Mouse (Mus musculus) gastrocnemius, adult 8-10 months (tissue): ENCODE measurements at regions not wholly inside any gene's neighbourhood (a gene's known extent, or its start where the extent isn't known, plus 50 kb on each side); places are given as distances from the start of the nearest gene placed in this dataset.
"Not testable (repeated sequence)": the region's sequence is repeated elsewhere in the genome, so short reads cannot be mapped to it uniquely, and the experiment has no call there.

Experiments used
- DNase-seq, 2 experiments: peaks; one replicate each; pipeline ENCODE4 v3.0.0; 2022; ENCODE audit warnings: low spot score in 2 of 2

DNA sequence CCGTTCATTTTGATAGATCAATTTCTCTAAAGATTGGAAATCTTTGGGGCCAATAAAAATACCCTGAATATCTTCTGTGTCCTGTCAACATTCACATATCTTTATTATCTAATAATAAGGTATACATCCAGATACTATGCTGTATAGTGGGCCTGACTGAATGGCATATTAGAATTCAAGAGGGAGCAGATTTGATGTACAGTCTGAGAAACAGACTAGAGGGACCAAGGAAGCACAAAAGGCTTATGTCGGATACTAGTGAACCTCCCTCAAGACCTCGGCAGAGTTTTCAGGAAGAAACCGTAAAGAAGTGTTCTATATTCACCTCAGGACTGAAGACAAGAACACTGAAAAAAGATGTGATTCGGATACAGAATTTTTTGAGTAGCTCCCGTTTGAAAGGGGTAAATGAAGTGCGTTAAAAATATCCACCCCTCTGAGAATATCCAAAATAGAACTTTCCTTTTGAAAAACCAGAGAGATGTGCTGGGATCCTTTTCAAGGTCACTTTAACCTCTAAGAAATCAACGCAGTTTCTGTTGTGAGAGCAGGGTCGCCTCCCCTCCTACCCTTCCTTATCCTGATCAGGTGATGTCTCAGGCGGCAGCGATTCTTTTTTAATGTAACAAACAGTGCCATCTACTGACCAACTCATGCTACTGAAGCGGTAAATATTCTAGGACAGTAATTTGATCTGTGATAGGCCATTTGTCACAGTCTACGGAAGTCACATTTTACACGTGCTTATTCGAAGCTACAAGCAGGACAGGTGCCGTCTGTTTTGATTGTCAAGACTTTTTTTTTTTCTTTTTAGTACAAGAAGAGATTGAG is 485.1 kb upstream of the Hsf2 start:
- DNase-seq: peak in 1 of 2 experiments; percentile 3

DNA sequence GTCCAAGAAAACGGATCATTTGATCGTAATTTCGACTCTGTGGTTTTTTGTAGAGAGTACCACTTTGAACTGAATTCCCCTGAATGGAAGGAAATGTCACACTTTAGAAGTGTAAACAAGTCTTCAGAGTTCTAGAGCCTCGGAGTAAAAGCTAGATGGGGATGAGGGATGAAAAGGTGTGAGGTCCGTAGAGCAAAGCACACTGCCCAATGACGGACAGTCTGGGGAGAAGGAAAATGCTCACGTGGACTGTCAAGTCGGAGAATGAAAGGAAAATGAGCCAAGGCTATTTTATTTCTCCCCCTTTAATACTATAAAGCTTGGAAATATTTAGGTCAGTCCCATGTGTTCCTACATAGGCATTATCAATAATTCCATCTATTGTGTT is 484.5 kb upstream of the Hsf2 start:
- no peak for DNase-seq

DNA sequence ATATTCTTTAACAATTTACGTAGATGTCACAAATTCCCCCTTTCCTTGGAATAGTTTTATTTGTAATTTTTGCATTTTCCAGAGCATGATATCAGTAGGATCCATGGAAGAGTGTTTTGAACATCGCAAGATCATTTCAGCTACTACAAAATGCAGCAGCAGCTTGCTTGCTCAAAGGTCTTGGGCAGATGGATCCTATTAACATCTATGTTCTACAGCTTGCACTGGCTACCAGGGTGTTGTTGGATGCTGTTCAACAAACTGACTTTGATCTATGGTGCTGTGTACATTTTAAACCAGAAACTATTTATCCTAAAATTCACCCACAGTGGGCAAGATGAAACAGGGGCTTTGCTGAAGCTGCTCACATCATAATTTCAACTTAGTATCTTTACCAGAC is 448.5 kb upstream of the Hsf2 start:
- DNase-seq: no peak

DNA sequence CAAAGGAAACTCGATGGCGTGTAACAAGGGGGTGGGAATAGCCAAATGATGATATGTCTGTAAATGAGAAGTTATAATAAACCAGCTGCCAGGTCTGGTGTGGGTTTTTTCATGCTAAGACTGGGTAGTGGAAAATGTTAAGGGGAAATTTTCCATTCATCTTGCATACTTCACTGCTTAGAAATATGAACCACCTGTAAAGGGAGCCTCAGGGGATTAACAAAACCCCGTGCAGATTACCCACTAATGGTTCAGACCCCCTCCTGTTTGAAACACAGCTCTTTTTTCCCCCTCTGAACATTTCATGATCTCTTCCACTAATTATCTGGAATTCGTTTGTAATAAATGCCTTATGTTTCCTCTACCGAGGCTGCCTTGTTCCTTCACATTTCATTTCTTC is 446.0 kb upstream of the Hsf2 start:
- DNase-seq: no peak

DNA sequence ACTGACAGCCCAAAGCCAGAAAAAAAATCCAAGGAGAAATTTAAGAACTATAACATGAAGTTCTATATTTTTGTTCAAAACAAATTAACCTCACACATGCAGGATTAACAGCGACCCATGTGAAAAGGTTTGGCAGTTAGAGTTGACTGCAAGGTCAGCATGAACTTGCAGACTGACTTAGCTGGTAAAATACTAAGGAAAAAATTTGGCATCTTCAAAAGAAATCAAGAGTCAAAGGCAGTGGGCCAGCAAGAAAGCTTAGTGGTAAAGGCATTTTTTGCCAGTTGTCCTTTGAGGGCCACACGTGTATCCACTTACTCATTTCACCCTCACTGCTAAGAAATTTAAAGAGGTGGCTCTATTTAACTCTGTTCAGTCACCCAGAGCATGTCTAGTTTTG is 440.2 kb upstream of the Hsf2 start:
- DNase-seq: no peak

DNA sequence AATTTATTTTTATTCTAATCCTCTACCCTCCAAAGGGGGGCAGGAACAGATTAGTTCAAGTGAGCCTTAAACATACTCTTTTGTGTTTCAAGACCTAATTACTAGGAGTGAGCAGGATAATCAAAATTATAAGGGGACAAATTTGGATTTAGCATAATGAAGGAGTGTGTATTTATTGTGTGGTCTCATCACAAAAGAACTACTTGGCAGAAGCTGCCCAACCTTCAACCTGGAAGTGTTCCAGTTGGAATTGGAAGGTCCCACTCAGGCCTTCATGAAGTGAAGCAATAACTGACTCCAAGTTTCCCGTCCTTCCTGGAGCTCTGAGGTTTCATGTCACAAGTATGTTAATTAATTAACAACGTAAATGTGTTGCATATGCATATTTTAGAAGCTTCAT is 439.3 kb upstream of the Hsf2 start:
- DNase-seq: no peak

DNA sequence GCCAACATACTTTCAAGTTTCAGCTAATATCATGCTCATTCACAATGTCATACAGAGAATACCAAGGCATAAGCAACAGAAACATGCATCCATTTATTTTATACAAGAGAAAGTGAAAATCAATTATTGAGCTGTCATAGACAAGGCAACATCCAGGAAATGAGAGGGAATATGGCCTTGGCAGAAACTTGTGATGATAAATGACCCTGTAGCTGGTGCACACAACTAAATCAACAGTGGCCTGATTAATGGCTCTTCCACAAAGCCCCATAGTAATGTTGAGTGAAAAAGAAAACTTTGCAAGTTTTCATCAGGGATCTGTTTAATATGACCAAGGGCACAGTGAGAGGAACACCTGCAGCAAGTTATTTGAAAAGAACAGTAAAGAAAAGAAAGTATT is 438.5 kb upstream of the Hsf2 start:
- DNase-seq: no peak

DNA sequence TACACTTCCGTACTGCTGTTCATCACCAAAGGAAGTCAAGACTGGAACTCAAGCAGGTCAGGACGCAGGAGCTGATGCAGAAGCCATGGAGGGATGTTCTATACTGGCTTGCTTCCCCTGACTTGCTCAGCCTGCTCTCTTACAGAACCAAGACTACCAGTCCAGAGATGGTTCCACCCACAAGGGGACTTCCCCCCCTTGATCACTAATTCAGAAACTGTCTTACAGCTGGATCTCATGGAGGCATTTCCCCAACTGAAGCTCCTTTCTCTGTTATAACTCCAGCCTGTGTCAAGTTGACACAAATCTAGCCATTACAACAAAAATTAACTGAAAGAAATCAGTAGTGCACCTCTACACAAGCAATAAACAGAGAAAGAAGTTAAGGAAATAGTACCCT is 432.8 kb upstream of the Hsf2 start:
- DNase-seq: not testable (repeated sequence)

DNA sequence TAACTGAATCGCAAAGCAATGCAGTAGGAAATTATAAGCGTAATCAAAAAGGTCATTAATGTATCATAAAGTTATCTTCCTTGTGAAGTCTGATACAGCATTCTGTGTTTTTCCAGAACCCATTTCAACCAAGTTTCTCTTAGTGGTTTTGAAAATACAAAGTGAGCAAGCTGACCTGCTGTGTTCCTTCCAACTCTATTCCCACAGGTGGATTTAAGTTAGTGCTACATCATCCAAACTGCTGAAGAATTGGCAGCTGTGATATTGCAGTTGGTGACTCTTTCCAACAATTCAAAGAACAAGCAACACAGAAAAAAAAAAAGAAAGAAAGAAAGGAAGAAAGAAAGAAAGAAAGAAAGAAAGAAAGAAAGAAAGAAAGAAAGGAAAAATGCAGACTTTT is 396.1 kb upstream of the Hsf2 start:
- DNase-seq: no peak

DNA sequence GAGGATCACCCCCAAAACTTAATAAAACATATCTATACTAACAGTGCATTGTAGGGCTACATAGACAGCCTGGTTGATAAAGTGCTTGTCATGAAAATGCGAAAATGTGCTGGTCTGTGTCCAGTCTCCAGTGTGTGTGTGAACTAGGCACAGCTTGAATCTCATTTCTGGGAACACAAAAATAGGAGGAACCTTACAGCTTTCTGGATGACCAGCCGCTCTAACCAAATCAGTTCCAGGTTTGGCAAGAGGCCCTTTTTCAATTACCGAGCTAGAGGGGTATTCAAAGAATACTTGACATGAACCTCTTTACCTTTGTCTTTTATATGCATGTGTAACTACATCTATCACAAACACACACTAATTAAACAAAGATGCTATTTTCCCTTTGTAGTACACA is 390.3 kb upstream of the Hsf2 start:
- DNase-seq: no peak

DNA sequence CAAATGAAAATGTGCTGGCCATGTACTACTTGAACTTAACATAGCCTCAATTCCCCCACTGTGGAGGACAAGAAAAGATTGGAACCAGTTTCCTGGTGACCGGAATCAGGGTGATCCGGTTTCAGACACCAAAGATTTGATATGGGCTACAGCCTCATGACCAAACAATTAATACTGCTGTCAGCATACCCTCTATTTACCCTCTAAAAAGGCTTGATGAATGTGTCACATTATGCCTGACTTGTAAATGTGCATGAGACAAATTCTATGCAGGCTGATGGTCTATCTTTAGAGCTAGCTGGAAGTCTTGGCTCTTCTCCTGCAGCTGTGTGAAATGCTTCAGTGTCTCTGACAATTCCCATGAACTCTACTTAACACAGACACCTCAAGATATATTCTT is 372.8 kb upstream of the Hsf2 start:
- no peak for DNase-seq

DNA sequence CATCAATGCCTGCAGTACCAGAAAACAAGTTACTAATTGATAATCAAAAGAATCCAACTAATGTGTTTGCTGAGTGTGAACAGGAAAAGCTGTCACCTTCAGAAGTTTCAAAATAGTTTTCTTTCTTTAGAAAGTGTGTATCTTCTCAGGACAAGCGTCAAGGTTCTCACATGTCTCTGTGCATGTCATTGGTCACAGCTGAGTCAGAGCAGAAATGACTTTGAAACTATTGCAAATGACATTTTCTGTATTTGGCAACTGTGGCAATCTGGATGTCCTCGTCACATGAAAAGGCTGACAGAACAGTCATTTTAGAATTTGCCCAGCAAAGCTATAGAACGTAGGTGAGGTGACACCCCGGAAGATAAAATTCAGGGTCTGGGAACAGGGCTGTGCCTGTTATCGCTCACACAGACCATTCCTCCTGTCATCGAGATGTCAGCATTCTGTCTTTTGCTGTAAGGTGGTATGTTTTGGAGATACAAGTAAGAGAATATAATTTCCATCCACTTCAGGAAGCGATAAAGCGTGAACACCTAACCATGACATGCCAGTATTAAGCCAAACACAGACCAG is 371.4 kb upstream of the Hsf2 start:
- no peak for DNase-seq

DNA sequence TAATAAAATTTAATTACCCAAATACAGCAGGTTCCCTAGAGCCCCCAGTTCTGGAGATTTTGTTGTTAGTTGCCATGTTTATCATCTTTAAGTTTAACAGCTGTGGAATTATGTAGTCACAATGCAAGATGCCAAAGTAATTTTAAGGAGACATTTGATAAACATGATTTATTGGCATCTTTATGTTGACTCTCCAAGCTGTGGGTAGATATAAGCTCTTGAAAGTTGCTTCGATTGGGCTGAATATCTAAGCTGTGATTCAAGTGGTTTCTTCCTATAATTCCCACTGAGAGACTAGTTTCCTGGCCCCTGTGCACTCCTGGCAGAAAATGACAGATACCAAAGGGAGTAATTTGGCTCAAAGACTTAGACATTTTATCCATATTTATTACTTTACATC is 364.7 kb upstream of the Hsf2 start:
- no peak for DNase-seq

DNA sequence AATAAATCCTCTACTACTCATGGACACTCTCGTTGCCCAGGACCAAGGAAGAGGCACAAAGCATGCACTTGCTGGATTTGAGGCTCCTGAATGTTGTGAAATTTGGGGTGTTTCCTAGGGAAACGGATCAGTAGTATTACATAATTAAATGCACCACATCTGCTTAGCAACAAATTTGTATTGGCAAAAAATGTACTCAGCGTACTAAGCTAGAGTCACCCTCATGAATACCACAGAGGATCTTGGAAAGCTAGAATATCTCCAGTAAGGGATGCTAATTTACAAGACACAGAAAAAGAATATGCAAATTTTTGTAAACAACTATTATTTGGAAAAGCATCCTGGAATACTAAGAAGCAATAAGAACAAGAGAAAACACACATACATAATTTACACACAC is 359.0 kb upstream of the Hsf2 start:
- DNase-seq: no peak

DNA sequence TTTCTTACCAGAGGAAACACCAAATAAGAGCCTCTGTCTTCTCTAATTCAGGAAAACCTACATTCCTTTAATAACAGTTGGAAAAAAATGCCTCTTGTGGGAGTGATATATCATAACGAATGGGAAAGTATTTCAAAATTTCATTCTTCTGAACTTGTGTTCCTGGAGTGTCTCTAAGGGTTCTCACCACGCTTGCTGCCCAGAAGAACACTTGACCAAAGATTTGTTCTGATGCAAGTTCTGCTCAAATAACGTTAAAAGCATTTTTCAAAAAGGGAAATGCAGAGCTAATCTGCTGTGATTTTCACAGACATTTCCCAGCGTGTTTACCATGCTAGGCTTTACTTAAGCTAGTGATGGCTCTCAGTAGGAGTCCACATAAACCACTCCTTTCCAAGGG is 329.8 kb upstream of the Hsf2 start:
- no peak for DNase-seq

DNA sequence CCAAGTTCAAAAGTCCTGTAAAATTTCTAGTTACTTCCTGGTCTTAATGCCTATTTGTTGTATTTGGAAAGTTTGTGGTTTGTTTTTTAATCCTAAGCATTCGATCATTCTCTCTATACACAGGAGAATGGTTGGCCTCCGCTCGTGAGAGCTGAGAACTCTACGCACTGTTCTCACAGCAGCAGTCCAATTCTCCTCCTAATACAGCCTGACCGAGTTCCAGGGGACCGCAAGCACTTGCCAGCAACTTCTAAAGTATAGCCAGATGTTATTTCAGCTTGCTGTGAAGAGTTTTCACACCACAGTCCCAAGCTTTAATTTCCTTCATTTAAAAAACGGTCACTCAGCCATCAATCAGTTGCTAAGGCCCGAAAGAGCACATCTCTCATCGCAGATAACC is 329.3 kb upstream of the Hsf2 start:
- DNase-seq: peak; percentile 5 to 38

DNA sequence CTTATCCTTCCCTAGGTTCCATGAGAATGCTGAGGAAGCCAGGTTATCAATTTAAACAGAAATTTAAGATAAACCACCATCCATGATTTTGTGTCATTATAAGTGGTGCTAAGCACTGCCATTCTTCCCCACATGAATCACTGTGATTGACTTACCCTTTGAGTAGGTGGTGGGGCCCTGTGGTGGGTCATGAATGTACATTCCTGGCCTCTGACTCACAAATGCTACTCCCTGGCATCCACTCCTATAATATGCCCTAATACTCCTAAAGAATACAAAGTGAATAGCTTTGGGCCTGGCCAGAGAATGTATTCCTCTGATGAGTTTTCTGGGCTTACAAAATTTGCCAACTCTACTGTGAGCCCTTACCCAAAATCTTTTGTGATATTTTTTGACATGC is 325.6 kb upstream of the Hsf2 start:
- DNase-seq: no peak

DNA sequence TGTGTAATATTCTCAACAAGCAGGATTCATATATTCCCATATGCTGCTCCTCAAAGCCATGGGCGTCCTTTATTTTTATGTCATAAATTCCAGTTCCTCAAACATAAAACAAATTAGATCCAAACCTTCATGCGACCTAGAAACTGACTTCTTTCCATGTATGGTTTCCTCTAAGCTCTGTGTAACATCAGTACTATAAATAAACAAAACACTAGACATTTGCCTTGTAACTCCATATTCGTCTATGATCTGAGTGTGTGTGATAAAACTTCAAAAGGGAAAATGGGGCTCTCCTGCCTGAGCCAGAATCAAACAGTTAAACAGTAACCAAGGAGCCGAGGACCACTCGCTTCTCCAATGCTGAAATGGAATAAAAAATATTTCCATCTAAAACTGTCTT is 322.8 kb upstream of the Hsf2 start:
- DNase-seq: no peak

DNA sequence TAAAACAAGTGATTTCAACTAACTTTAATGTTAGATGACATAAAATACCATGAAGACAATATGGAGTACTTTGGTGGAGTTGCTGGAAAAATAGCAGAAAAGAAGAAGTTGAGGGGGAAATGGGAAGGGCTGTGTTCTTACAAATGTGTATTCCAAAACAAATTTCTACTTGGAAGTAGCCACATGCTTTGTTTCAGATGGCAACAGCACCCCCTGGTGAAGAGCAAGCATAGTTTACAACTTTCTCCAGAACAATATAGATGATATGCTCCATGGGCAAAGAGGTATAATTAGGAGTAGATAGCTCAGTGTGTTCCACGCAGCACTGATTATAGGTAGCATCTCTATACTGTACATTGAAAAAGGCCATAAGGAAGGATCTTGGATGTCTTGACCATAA is 302.6 kb upstream of the Hsf2 start:
- DNase-seq: no peak

DNA sequence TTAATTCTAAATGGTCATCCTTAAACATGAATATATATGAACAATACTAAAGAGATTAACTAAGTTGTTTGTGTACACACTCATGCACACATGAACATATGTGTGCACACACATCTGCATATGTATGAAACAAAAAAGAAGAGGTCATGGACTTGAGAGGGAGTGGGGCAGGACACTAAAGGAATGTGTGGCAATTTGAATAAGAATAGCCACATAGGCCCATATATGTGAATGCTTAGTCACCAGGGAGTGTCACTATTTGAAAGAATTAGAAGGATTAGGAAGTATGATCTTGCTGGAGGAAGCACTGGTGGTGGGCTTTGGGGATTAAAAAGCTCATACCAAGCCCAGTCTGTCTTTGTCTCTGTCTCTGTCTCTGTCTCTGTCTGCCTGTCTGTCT is 275.5 kb upstream of the Hsf2 start:
- DNase-seq: no peak

DNA sequence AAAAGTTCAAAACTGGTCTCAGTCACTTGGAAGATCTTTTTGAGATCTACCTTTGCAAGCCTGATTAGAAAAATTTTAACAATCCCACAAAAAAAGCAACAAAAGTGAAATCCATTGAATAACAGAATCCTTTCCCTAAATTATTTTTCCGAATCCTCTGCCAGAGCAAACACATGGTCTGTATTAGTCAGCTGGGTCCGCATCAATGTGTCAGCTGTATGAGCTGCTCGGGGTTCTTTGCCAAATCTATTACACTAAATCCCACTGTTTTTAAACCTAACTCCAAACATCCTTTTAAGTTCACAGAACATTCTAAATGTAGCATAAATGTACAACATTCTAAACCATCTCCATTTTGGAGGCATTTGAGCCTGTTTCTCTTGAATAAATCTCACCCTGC is 255.1 kb upstream of the Hsf2 start:
- peak; percentile 2 to 3 for DNase-seq

DNA sequence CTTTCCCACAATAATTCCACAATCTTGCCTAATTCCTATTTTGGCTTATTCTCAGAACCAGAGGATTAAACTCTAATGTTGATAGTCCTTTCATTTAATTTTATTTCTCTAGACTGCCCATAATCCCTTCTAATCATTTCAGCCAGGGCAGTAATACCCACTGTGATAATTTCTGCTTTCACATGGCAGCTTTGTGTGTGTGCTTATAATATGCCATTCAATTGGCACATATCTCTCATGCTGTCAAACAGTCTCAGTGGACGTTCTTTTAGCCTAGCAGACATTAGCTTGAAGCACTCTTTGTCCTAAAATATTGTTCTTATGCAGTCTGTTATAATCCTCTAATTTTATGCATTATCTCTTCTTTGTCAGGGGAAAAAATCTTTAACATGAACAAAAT is 205.0 kb upstream of the Hsf2 start:
- DNase-seq: no peak

DNA sequence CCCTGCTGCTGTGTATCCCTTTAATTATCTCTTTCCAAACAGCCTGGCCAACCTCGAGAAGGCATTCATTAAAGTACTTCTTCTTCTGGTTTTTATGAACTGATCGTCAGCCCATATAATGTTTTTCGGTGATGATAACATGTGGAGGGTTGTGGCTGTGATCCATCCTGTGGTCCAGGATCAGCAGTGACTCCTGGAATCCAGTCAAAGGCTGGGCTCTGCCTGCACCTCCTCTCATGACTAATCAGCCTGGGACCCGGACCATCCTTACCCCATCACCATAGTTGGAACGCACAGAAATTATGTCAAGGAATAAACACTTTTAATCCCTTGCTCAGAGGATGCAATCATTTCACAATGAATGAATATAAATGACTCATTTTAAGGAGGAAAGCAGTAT is 203.3 kb upstream of the Hsf2 start:
- DNase-seq: peak in 1 of 2 experiments; percentile 3

DNA sequence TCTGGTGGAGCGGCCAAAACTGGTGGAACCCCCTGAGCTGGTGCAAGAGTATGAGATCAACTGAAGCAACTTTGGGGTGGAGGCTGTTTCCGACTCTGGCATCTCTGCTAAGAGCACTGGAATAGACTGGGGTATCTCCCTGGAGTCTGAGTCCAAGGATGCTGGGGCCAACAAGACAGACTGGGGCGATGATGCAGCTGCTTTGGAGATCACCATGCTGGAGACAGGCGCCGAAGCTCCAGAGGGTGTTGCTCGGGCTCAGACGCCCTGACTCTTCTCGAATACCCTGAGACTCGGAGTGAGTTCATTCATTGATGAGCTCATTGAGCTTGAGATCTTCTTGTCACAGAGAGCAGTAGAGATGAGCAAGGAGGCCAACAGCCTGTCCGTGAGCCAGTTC is 194.6 kb upstream of the Hsf2 start:
- no peak for DNase-seq
